Mouse (Mus musculus) retina, embryonic 14.5 days (tissue): Measurements from ENCODE around the gene Rcsd1.

Experiments
- DNase-seq: peaks from one replicate; pipeline ENCODE4 v3.0.0-alpha.2; 2015; ENCODE audit warnings: low spot score

The Rcsd1 gene

DNA sequence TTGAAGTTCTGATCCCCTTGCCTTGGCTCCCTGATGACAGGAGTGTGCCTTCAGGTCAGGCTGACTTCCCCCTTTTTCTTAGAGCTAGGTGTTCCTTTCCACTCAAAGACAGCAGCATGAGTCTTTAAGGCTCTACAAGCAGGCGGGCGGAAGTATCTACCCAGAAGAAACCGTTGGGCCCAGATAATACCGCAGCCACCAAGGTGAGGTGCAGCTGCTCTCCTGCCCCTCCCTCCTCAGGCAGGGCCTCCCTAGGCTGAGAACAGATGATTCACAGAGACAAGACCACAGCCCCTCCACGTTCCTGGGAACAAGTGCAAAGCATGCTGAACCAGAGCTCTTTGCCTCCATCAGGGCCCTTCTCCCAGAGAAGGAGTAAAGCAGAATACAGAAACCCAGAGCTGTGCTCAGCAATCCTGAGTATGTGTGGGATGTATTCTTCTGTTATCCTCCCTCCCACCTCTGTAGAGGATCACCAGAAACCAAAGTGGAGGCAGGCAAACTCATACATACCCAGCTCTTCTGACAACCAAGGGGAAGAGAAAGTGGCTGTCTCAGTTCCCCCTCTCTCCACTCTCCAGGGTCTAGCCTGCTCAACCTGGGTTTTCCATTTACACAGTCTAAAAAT lies at the start of gene Rcsd1:
Rcsd1 (minus strand) TSS at position 129 of the 628 bp plus-strand sequence.
- DNase-seq: no peak

DNA sequence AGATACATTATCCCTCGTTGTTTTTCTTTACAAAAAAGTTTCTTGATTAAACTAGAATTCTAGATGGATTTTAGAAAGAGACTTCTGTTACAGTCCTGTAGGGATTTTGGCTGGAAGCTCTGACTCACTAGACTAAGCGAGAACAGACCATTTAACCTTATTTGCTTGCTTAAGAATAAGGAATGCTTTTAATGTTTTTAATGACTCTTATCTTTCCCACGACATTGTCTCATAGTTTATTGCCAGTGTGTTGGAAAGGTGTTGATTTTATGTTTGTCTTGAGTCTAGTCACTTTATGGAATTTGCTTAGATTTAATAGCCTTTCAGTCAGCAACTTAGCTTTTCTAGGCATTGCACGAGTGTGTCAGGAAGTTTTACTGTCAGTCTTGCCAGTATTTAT lies 45.6 kb upstream of the Rcsd1 start:
- no peak for DNase-seq

DNA sequence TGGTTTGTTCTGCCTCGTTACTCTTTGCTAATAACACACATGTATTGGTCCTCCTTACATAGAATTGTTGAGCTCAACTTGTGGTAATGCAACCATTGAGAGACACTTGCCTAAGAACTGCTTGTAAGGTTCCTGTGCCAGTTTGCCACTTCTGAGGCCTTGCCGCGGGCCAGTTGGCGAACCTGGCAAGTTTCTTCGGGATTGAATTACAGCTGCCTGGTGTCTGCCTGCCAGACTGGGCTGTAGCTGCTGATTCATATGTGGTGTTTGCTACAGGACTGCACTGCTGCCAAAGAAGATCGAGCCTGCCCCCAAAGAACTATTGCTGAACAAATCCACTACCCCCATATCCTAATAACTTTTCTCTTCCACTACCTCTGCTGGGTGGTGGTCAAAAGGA lies 44.6 kb upstream of the Rcsd1 start:
- no peak for DNase-seq

DNA sequence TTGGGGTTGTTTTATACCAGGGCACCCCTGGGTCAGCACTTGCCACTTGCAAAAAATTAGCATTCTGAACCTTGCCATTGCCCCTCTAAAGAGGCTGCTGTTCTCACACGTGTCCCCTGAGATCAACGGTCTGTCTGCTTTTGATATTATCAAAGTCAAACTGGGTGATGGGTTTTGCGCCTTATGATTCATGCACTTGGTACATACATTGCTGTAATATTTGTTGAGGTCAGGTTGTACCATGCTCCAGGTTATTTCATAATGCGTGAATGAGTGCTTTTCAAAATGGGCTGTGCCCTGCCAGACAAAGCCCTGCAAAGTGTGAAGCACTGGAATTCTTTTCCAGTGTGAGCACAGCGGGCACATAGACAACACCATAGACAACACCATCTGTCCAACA lies 42.3 kb upstream of the Rcsd1 start:
- DNase-seq: no peak

DNA sequence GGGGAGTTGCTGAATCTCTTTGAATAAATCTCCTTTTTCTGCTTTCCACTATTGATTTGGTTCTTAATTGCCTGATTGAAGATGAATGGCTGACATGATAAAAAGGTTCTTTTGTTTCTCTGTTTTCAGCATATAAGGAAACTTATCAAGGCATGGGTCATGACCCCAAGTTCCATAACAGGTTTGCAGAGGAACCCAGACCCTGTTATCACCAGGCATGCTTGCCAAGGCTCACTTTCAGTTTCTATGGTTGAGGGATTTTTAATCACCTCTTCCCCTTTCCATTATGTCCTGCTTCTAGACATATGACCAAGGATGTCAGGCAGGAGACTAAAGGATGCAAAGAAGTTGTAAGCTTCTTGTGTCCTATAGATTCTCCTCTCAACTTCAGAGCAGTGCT lies 41.6 kb upstream of the Rcsd1 start:
- DNase-seq: no peak

DNA sequence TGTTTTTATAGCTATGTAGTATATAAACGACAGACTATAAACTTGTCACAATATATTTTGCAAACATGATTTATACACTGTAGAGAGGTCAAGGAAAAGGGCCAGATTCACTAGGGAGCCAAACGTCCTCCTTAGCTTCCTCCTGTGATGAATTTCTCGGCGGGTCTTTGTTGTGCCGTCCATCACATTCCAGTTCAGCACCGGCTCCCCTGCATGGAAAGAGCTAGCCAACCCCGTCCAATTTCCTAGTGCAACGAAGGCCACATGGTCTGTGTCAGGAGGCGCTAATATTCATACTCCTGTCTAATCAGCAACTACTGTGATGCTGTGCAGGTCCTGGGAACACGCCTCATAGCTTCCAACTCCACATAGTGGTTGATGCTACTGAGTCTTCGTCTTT lies 38.5 kb upstream of the Rcsd1 start:
- DNase-seq: no peak

DNA sequence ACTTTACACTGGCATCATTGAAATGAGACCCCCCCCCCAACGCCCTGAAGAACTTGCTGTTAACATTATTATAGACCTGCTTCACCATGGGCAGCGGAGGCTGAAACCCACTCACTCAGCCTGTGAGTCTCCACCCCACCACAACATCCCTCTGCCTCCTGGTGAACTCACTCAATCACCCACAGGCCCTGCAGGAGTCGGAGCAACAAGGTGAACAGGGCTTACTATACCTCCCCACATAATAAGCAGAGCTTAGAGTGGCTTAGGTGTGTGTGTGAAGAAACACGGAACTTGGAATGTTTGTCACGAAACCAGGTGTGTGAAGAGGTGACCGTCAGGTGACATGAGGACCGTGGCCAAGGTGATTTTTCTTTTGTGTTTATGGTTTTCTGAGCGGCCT lies 32.4 kb upstream of the Rcsd1 start:
- DNase-seq: no peak

DNA sequence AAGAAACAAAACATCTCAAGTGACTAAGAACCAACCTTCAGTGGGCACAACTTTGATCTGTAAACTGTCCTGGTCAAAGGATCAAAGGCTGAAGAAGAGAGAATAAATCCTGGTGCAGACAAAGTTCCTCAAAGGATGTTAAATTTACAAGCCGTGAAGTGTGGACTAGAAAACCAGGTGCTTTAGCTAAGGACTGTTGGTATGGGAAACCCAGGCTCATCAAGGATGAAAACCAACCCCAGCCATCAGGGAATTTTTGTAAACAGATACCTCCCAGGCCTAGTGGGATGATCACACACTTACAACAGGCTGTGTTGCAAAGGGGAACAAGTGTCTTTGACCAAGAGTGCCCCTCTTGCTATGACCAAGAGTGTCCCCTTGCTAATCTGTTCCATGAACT lies 29.4 kb upstream of the Rcsd1 start:
- DNase-seq: no peak

DNA sequence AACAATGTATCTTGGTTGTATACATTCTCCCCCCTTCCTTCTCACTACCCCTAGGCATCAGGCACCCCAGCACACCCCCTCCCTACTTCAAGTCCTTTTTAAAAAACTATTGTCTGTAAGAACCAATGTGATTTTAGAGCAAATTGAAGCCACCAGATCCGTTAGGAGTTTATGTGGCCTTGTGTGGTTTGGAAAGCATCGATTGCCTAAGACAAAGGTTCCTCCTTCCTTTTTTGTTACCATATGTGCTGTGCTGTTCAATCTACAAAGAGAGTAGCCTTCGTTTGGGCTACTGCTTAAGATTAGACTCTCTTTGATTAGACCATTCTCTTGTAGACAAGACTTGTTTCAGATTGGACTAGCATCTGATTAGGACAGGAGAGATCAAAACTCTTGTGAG lies 28.3 kb upstream of the Rcsd1 start:
- no peak for DNase-seq

DNA sequence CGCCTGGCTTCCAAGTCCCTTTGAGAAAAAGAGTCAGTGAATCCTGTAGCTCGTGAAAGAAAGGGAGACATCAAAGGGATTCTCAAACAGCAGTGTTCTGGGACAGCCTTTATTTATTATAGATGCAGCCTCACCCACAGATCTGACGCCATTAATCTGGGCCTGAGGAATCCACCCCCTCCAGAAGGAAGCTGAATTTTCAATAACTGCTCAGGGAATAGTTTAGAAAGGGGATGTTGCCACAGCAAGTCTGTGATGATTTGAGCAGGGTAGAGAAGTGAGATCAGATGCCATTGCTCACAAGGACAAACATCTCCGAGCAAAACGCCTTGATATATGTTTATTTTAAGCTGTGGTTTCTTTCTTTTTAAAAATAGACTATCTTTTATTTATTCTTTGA lies 27.9 kb upstream of the Rcsd1 start:
- DNase-seq: no peak

DNA sequence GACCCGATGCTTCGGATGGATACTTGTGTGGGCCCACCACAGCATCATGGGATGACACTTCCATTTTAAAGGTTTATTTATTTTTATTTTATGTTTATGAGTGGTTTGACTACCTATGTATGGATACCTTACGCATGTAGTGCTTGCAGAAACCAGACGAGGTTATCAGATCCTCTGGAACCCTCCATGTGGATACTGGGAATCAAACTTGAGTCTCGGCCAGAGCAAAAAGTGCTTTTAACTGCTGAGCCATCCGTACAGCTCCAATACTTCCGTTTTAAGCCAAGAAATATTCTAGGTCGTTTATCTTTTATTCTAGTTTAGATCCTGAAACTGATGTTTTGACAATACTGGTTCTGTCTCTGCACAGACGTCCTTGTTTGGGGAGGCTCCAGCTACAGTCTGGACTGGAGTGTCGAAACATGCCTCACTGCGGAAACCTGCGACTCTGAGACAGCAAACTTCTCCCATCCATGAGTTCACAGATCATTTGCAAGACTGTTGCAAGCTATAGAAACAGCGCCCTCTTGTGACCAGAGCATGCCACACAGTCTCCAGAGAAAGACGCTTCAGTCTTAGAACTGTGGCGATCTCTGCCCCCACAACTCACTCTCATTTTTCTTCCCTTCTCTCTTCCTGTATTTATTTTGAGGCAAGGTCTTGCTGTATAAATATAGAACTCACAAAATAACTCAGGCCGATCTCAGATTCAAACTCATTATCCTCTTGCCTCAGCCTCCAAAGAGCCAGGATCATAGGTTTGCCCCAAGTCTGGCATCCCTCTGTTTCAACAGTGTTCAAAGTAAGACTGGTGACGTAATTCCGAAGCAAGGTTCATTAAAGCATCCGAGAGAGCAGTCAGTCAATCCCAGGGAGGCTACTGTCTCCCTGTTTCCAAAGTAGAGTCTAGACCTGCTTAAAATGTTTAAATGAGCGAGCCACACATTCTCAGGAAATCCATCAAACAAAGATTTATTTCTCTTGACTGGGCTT lies 26.6 kb upstream of the Rcsd1 start:
- DNase-seq: peak; percentile 96

DNA sequence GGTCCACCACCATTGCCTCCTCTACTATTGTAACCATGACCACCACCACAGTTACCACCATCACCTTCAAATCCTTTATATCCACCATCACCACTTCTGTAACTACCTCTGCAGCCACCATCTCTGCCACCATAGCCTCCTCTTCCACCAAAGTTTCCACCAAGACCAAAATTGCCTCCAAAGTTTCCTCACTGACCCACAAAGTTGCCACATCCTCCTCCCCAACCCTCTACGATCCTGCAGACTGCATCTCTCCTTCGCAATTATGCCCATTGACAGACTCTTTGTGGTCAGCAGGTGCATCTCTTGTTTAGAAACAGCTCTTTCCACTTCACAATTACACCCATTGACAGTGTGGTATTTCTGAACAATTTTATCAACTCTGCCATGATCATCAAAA lies 25.3 kb upstream of the Rcsd1 start:
- no peak for DNase-seq

DNA sequence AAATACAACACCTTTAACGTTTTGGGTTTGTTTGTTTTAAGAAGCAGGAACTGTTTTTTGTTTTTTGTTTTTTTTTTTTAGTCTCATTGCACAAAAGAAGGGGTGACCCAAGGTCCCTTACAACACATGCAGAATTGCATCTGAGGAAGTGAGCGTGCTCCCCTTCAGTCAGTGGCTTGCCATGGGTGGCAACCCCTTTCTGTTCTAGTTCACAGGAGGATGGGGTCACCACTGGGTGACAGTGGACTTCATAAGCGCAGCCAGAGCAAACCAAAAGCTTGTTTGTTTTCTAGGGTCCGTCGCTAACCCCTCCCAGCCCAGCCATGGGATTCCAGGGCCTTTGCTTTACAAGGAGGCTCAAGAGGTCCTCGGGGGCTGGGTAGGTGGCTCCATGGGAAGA lies 22.0 kb upstream of the Rcsd1 start:
- no peak for DNase-seq

DNA sequence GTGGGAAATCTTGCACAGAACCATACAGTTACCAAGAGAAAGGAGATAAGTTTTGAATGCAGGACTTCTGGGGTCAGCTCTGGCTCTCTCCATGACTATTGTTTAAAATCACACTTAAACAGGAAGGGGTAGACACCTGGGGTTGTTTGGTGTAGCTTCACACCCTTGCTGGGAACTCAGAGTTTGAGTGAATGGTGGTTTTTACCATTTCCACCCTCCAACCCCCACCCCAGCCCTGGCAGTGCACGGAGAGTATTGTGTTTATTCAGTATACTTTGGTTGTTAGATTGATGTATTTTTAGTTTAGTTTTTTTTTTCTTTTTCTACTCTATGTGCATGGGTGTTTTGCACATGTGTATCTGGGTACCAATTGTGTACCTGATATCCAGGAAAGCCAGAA lies 20.6 kb upstream of the Rcsd1 start:
- DNase-seq: no peak

DNA sequence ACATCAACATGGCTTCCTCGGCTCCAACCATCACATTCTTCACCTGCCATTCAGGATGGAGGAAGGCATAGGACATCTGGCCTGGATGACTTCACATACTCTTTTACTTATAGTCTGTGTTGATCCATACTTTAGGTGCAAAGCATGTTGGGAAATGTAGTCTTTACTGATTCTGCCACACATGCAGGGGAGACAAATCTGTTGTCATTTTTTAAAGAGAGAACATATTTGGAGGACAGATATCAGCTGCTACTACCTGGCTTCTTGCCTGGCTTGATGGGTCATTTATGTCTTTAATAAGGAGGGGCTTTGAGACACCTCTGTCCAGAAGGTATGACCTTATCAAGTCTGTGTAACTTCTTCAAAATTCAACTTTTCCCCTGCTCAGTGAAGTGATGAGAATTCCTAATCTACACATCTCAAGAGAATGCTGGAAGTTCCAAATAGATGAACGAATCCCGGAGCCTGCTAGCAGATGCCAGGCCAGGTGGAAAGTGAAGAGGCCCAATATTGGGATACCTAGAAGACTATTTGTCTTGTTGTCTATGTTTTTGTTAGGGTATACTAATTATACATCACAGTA lies 18.6 kb upstream of the Rcsd1 start:
- DNase-seq: no peak

DNA sequence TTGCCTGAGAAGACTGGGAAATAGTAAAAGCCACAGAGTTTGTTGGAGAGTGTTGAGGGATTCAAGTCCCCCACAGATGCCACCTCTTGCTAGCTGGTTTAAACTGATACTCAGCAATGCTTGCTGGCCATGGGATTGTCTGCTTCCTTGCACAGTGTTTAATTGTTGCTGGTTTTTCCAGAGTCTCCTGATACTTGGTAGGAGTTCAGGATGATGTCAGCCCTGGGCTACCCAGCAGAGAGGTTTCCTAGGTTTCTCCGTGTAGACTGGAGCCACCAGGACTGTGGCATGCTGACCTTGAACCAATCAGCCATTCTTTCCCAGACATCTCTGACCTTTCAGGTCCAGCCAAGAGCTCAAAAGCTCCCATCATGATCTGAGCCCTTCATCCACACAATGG lies 17.4 kb upstream of the Rcsd1 start:
- DNase-seq: no peak

DNA sequence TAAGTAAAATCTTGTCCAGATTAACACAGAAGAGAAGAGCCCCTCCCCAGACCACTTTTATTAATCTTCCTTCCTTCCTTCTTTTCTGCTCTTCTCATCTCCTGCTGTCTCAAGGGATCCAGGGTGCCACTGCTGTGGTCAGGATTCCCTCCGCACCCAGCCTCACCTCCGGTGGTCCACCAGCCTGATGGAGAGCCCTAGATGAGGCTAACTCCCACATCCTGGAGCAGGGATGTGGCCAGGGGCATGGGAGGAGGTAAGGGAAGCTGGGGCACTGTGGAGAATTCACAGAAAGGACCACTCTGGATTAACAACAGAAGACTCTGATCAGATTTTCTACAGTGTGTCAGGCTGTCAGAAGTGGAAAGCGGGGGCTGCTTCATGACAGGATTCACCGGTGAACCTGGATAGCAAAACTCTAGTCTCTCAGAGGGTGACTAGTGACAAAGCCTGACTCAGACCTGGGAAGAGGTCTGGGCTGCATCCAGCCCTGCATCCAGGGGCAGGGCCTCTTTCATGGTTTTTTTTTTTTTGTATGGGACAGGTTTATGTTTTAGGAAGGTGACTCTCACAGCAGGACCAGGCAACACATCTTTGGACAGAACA lies 15.6 kb upstream of the Rcsd1 start:
- DNase-seq: no peak

DNA sequence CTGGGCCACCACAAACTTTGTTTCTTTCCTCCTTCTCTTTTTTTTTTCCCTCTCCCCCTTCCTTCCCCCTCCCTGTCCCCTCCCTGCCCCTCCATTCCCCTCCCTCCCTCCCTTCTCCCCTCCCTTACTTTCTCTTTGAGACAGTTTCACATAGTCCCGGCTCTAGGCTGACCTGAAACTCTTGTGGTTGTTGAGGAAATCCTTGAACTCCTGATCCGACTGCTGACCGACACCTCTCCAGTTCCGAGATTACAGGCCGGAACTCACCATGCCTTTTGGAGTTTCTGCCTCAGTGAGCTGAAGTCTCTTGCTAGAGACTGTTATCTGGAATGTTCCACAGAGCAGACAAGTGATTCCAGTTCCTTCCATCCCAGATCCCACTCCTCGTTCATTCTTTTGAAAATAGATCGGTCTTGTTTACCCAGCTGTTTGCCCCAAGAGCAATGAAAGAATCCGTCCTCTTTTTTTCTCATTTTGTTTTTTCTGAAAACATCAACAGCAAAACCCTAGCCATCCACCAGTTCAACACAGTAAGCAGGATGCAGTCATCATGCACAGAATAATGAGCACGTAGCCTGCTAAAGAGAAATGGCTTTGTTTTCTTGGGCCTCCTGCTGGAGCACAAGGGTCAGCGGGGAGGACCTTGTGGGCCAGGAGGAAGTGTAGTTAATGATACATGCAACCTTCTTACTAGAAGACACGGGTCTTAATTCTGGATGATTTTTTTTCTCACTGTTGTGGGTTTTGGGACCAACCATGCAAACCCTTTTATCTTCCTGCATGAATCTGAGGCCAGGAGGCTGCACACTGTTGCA lies 14.9 kb upstream of the Rcsd1 start:
- DNase-seq: no peak

DNA sequence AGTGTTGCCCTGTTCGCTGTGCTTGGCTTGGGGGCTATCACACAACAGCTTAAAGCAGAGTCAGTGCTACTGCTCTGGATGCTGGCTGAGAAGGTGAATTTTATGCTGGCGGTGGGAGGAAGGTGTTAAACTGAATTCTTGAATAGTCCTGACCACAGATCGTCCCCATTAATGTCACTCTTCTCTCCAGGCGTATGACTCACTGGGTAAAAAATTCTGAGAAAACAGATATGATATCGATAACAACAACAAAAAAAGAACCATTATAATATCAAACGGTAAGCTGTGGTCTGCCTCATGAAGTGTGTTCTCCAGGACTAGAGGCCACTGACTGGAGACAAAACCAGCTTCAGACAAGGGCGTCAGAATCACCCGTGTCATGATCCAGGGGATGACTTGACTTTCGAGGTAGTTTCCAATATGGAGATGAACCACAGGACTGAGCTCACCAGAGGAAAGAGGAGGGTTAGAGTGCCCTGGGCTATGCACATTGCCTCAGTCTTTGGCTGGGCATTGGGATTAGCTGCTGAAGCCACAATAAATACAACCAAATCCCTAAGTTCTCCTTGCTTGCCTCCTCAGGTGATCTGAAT lies 13.1 kb upstream of the Rcsd1 start:
- no peak for DNase-seq

DNA sequence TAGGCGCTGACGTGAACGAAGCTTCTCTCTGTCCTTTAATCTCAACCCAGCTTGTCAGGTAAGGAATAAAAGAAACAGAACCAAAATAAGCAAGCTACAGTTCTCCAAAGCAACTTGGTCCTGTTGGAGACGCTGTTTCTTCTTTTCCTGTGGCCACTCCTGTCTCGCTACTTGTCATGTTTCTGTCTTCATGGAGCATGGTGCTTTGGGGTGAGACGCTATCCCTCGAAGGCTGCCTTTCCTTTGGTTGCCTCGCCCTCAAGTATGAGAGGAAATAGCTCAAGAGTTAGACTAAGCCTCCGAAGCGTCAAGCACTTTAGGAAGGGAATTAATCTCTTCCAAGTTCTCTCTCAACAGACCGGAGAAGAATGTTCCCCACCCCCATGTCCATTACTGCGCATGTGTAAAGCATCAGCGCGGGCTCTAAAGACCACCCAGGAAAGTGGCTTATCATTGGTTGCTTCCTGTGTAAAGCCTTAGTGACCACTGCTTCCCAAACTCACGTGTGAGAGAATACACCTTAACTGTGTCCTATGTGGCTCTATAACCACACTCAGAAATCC lies 9.1 kb upstream of the Rcsd1 start:
- no peak for DNase-seq
